Mouse (Mus musculus) midbrain, embryonic 11.5 days (tissue): Measurements from ENCODE around the gene Nmnat2. TPM values are rescaled to one million over a fixed set of nuclear protein-coding genes. Genes with fewer than 3 reads are reported as not detected.
A peak's percentile ranks its signal among the peaks of the same experiment; 100 is the strongest.

Source experiments
- ATAC-seq: fragments of 200-750 bp; cut with Nextera tagmentation; 2 replicates; pipeline ENCODE4 v1.8.0; 2017; ENCODE audit warnings: moderate TSS enrichment, moderate library complexity; ENCODE audit not compliant: low FRiP score
- DNase-seq: peaks from one replicate; pipeline ENCODE4 v3.0.0; 2015; ENCODE audit warnings: low spot score; ENCODE audit errors: missing footprints
- H3K27ac ChIP-seq: fragments of 300-500 bp; sonication (generic); 2 replicates; pipeline ENCODE4 v1.5.1; 2014; ENCODE audit warnings: low read depth, low read length
- H3K27me3 ChIP-seq: fragments of 300-500 bp; sonication (generic); 2 replicates; pipeline ENCODE4 v1.6.1; 2014; ENCODE audit warnings: mild to moderate bottlenecking, low read length, moderate library complexity, mixed read lengths; ENCODE audit not compliant: control insufficient read depth, insufficient read depth
- H3K36me3 ChIP-seq: fragments of 300-500 bp; sonication (generic); 2 replicates; pipeline ENCODE4 v1.6.1; 2014; ENCODE audit warnings: mild to moderate bottlenecking, low read length, moderate library complexity, mixed read lengths; ENCODE audit not compliant: control insufficient read depth, insufficient read depth
- H3K4me1 ChIP-seq: fragments of 300-500 bp; sonication (generic); 2 replicates; pipeline ENCODE4 v1.6.1; 2014; ENCODE audit warnings: low read length; ENCODE audit not compliant: control insufficient read depth, insufficient read depth
- H3K4me2 ChIP-seq: fragments of 300-500 bp; sonication (generic); 2 replicates; pipeline ENCODE4 v1.6.1; 2014; ENCODE audit warnings: mild to moderate bottlenecking, moderate library complexity
- H3K4me3 ChIP-seq: fragments of 300-500 bp; sonication (generic); 2 replicates; pipeline ENCODE4 v1.5.1; 2014; ENCODE audit warnings: low read depth, low read length
- H3K9ac ChIP-seq: fragments of 300-500 bp; sonication (generic); 2 replicates; pipeline ENCODE4 v1.6.1; 2014; ENCODE audit warnings: low read length
- H3K9me3 ChIP-seq: fragments of 300-500 bp; sonication (generic); 2 replicates; pipeline ENCODE4 v1.6.1; 2016; ENCODE audit warnings: low read length; ENCODE audit not compliant: control insufficient read depth
- WGBS: fragments of 180-500 bp; shearing (Covaris S2); extraction: QIAGEN DNeasy Blood & Tissue Kit; methylation state at CpG from one replicate; pipeline ENCODE4 v1.1.7; 2014; 5-methylcytosine and 5-hydroxymethylcytosine counted together
- polyA plus RNA-seq: library from polyadenylated mRNA; unstranded; fragments of >200 nt; fragmentation: Nextera tagmentation; extraction: Ambion mirVana; gene quantifications from 2 replicates; pipeline ENCODE4 v1.2.1, GENCODE M21; 2014

Gene Nmnat2
- polyA plus RNA-seq, 1 experiment from 2014 or later, result 15.0 TPM

DNA sequence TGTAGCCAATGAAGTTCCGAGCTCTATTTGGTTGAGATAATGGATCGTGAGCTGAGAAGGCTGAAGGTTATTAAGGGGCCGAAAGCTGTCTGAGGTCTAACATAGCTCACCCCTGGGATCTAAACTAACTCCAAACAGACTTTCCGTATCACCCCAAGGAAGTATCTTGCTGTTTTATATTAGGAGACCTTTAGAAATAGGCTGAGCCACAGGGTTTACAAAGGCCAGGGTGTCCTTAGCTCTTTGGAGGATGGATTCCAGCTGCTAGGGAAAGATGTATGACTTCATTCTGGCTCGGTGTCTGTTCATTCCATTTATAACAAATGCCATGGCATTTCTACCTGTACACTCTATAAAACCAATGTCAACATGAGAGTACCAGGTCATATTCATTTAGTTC, 169.7 kb downstream of the Nmnat2 start:
- Histone ChIP-seq H3K36me3 (no peaks in the 10 kb centered on the region), H3K27me3 (no peaks in the 10 kb centered on the region), H3K4me3 (no peak overlapping the region), H3K4me2 (no peak overlapping the region), H3K9me3 (no peaks in the 10 kb centered on the region), H3K4me1 (no peaks in the 10 kb centered on the region), H3K27ac (no peak overlapping the region), H3K9ac (no peak overlapping the region)
- ATAC-seq (no peak), DNase-seq (peak; percentile 72)
- WGBS, result 87% methylated on average over 5 of the region's 5 CpGs

DNA sequence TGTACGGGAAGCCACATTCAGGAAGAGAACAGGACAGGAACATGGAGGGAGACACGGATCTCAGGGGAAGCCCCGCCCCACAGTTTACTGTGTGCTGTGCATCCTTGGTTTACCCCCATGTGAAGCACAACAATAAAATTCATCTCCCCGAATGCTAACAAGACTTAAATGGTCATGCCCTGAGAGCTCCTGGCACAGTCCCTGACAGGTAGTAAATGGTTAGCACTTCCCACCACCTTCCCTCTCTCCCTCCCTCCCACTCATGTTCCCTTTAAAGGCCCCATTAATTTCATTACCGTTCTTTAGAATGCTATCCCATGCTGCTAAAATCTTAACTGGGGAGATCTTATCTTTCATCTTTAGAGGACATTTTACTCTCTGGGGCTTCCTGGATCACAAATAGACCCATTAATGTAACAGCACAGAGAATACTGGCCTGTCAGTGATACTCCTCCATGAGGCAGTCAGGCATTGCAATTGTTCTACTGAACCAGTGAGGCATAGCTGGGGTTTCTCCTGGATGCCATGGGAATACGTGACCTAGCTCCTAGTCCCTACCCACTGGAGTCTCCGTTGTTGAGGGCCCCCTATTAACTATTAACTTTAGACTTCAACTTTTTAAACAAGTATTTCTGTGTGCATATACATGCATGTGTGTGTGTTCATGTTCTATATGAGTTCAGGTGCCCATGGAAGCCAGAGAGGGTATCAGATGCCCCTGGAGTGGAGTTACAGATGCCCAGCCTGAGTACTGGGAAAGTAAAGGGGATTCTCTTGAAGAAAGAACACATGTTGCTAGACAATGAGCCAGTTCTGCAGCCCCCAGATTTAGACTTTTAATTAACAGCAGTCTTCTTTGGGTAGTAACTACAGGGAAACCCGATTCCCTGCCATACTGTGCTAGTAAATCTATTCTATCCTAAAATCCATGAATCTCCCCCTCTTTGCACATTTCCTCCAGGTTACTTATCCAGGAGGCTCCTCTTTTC, 170.8 kb downstream of the Nmnat2 start:
- H3K4me2 ChIP-seq, result no peak overlapping the region
- no peaks in the 10 kb centered on the region for H3K4me1 ChIP-seq
- no peaks in the 10 kb centered on the region for H3K27me3 ChIP-seq
- WGBS, result 76% methylated on average over 8 of the region's 8 CpGs
- no peak overlapping the region for H3K4me3 ChIP-seq
- no peak overlapping the region for H3K9ac ChIP-seq
- ATAC-seq (no peak), DNase-seq (peak; percentile 57)
- no peak overlapping the region for H3K27ac ChIP-seq
- H3K9me3 ChIP-seq, result no peaks in the 10 kb centered on the region
- no peaks in the 10 kb centered on the region for H3K36me3 ChIP-seq

DNA sequence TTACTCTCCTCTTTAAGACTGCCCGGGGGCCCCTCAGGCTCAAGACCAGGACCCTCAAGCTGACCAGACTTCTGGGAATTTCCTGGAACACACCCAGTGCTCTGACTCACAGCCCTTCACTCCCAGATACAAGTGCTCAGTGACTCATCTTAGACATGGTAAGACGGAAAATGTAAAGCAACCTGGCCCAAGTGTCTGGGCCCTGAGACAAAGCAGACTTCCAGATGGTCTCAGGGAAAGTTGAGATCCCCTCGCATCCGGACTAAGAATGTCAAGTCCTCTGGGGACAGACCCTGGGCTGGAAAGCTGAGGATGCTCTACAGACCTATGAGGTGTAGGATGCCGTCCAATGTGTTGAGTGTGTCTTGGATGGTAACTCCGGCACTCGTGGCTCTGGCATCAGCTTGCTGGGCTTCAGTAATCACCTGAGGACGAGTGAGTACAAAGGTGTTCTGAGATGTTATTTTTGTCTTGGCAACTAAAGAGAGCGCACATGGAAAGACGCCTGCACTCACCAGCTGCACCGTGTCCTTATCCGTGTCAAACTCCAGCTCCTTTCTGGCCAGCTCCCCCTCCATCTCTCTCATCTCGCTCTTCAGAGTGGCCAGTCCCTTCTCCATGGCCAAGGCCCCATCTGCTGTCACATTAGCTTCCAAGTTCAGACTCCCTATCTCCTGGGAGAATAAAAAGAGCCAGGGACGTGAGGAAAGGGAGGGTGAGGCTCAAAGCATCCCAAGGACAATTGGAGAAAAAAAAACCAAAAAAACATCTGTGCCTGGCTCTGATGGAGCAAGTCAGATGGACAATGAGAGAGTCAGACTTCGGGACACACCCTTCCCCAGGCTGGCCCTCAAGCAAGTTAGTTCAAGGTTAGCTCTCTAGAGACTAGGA, 171.9 kb downstream of the Nmnat2 start:
- Histone ChIP-seq H3K4me1 (no peaks in the 10 kb centered on the region), H3K27ac (no peak overlapping the region), H3K9me3 (no peaks in the 10 kb centered on the region), H3K36me3 (no peaks in the 10 kb centered on the region), H3K4me2 (no peak overlapping the region), H3K4me3 (no peak overlapping the region), H3K27me3 (no peaks in the 10 kb centered on the region), H3K9ac (no peak overlapping the region)
- 88% methylated on average over 15 of the region's 15 CpGs for WGBS
- no peak for DNase-seq
- ATAC-seq, result no peak

DNA sequence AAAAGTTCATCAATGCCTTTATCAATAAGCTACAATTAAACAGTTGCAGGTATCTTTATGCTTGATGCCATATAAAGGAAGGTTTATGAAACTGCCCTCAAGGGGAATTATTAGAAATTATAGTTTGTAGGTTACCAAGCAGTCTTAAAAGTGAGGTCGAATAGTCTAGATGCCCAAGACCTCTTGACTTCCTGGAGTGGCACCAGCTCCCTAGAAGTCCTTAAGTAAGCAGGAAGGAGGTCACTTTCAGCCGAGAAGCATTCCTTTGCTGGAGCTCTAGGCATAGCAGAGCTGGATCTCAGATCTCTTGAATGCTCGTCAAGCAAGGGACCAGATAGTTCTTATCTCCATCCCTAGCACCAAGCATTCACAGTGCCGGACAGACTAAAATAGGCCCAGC, 172.8 kb downstream of the Nmnat2 start:
- no peak overlapping the region for H3K4me3 ChIP-seq
- no peak overlapping the region for H3K4me2 ChIP-seq
- no peaks in the 10 kb centered on the region for H3K36me3 ChIP-seq
- no peaks in the 10 kb centered on the region for H3K9me3 ChIP-seq
- no peaks in the 10 kb centered on the region for H3K27me3 ChIP-seq
- DNase-seq (peak; percentile 17), ATAC-seq (no peak)
- no peaks in the 10 kb centered on the region for H3K4me1 ChIP-seq
- H3K27ac ChIP-seq, result no peak overlapping the region
- H3K9ac ChIP-seq, result no peak overlapping the region
- 85% methylated on average over 4 of the region's 4 CpGs for WGBS

DNA sequence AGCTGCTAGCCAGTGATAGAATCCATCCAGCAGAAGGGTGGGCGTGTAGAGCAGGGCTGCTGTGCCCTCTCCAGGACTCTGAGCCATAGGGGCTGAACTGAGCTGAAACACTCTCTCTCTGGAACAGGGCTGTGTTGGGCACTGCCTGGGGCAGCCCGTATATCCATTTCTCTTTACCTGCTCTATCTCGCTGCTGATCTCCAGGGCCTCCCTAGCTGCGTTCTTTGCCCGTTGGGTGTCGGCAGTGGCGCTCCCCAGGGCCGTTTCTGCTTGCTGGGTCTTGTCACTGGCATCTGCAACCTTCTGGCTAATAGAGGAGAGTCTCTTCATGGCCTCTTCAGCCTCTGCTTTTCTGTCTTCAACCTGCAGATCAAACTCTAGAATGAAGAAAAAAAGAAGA, 174.0 kb downstream of the Nmnat2 start:
- 81% methylated on average over 8 of the region's 8 CpGs for whole genome bisulfite sequencing
- ATAC-seq (no peak), DNase-seq (peak; percentile 14)

DNA sequence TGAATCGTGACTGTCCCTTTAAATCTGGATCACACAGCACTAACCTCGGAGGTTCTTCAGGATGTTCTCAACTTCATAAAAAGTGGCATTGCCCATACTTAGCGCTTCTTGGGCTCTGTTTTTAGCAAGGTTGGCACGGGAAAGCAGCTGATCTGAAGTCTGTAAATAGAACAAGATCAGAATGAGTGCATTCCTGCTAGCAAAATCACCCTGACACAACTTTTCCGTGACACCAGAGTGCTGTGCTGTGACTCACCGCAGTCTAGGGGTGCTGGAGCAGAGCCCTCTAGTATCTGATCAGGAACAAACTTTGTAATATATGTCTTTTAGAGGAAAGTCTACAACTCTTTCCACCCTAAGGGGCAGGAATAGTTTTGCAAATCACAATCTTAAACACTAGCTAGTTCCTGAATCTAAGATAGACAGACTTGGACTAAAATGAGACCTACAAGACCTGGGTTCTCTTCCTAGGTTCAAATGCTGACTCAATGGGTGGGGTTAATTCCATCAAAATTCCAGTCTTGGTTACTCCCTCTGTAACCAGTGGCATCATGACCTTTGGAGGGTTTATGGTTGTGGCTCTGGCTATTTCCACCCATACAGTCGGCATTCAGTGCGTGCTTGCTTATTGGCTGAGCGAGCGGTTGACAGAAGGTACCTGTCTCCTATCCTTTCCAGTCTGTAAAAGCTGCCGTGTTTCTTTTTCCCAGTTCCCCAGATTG, 175.4 kb downstream of the Nmnat2 start:
- Histone ChIP-seq H3K9me3 (no peaks in the 10 kb centered on the region), H3K27ac (no peak overlapping the region), H3K27me3 (no peaks in the 10 kb centered on the region), H3K4me1 (peaks cover 8% of the 10 kb centered on the region), H3K9ac (no peak overlapping the region), H3K36me3 (no peaks in the 10 kb centered on the region), H3K4me3 (no peak overlapping the region), H3K4me2 (no peak overlapping the region)
- 88% methylated on average over 11 of the region's 11 CpGs for WGBS
- ATAC-seq, result no peak
- peak; percentile 37 for DNase-seq

More for the DNA sequence above, 174.0 kb downstream of the Nmnat2 start:
- Histone ChIP-seq H3K36me3 (no peaks in the 10 kb centered on the region), H3K4me2 (no peak overlapping the region), H3K27ac (no peak overlapping the region), H3K9ac (no peak overlapping the region), H3K4me3 (no peak overlapping the region), H3K4me1 (0 out of 2 replicates have a peak, but pooled peaks cover under 1% of the 10 kb centered on the region), H3K27me3 (no peaks in the 10 kb centered on the region), H3K9me3 (no peaks in the 10 kb centered on the region)

DNA sequence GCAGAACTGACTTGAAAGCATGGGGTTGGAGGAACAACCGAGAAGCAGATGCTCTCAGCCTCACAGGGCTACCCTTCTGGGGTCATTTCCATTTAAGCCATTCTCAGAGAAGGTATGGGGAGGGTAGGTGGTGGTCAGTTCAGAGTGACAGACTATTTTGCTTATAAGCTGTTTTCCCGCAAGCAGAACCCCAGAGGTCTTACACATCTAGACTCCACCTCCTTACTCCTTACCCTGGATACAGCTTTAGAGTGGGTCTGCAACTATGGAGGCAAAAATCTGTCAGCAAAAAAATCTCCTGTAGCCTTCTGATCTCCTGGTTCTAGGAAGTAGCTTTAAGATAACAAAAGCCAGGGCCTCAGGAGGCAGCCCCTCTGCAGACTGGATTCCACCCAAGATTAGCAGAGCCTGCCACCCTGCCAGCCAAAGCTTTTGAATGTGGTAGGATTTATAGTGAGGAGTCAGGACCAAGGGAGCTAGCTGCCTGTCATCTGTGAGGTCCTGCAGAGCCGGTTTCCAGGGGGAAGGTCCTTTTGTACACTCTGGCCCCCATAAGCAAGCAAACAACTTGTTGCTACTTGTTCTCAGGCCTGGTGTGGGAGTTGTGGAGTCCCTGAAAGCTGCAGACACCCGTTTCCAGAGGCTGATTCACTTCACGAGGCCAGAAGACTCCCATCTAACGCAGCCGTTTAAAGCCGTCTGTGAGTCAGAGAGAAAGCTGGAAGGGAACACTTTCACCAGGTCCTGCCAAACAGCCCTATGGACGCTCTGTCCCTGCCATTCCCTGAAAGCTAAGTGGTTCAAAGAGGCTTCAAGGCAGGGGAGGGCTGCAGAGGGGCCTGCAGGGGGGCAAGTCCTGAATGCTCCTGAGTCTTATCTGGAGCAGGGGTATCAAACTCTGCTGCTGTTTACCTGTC, 179.3 kb downstream of the Nmnat2 start:
- ATAC-seq (peak; percentile 52; the same call in 1 of the 2 replicates), DNase-seq (peak; percentile 88)
- H3K27ac ChIP-seq, result peak overlapping the region; percentile 4; the same call in 1 of the 2 replicates

DNA sequence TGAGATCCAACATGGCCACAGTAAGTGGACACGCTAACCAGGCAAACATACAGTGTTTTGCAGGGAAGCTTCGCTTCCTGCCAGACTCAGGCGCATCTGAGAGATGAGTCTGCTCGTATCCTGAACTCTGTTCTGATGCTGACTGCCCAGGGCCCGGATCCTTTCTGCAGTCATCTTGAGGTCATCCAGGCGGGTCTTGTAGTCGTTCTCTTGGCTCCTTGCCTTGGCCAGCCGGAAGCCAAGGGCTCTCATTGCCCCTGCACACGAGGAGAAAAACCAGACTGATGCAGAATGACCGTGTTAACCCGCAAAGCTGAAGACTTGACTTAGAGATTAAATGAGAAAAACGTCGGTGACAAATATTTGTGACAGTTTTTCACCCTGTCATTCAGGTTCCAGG, 181.9 kb downstream of the Nmnat2 start:
- Histone ChIP-seq H3K9ac (no peak overlapping the region), H3K27ac (no peak overlapping the region), H3K4me1 (peaks cover 8% of the 10 kb centered on the region), H3K36me3 (no peaks in the 10 kb centered on the region), H3K27me3 (no peaks in the 10 kb centered on the region), H3K4me3 (no peak overlapping the region), H3K9me3 (no peaks in the 10 kb centered on the region), H3K4me2 (no peak overlapping the region)
- WGBS, result 87% methylated on average over 13 of the region's 13 CpGs
- DNase-seq (no peak), ATAC-seq (no peak)

More for the DNA sequence above, 179.3 kb downstream of the Nmnat2 start:
- Histone ChIP-seq H3K9ac (0 out of 2 replicates have a peak overlapping the region, but pooled peaks have one; percentile 2), H3K27me3 (no peaks in the 10 kb centered on the region), H3K36me3 (no peaks in the 10 kb centered on the region), H3K9me3 (no peaks in the 10 kb centered on the region), H3K4me2 (no peak overlapping the region), H3K4me1 (peaks cover 8% of the 10 kb centered on the region), H3K4me3 (no peak overlapping the region)
- 14% methylated on average over 9 of the region's 9 CpGs for WGBS
